Mouse (Mus musculus): ENCODE data around the gene Dact3.

Gene Dact3

GRCm38 (mm10) chr7:16875310-16875325 lies at the start of gene Dact3:
TSS of gene Dact3 (plus strand) at chr7:16875317.
- no peak for DNase-seq

- DNase-seq = peak; percentile 44 to 54
Observed at GRCm38 (mm10) chr7:16825785-16826184, 49.3 kb upstream of the Dact3 start.

GRCm38 (mm10) chr7:16826571-16826970 lies 48.5 kb upstream of the Dact3 start:
- DNase-seq = no peak

- DNase-seq = no peak
Observed at GRCm38 (mm10) chr7:16827274-16827673, 47.8 kb upstream of the Dact3 start.

- DNase-seq = peak; percentile 40 to 53
Observed at GRCm38 (mm10) chr7:16830449-16830848, 44.7 kb upstream of the Dact3 start.

- no peak for DNase-seq
Observed at GRCm38 (mm10) chr7:16837916-16838803, 37.0 kb upstream of the Dact3 start.

- no peak for DNase-seq
Observed at GRCm38 (mm10) chr7:16838804-16839426, 36.2 kb upstream of the Dact3 start.

- no peak for DNase-seq
Observed at GRCm38 (mm10) chr7:16839427-16840108, 35.5 kb upstream of the Dact3 start.

- no peak for DNase-seq
Observed at GRCm38 (mm10) chr7:16840109-16840491, 35.0 kb upstream of the Dact3 start.

GRCm38 (mm10) chr7:16841078-16841477 lies 34.0 kb upstream of the Dact3 start:
- DNase-seq = no peak

- DNase-seq = no peak
Observed at GRCm38 (mm10) chr7:16841561-16842560, 33.3 kb upstream of the Dact3 start.

GRCm38 (mm10) chr7:16842645-16843063 lies 32.5 kb upstream of the Dact3 start, which contains the start of gene Prkd2:
TSS of gene Prkd2 (plus strand) at chr7:16842902.
- DNase-seq = peak; percentile 95 to 96

GRCm38 (mm10) chr7:16843441-16844171 lies 31.5 kb upstream of the Dact3 start:
- peak; percentile 35 to 49 for DNase-seq

- DNase-seq = peak; percentile 23 to 32
Observed at GRCm38 (mm10) chr7:16844696-16845071, 30.4 kb upstream of the Dact3 start.

GRCm38 (mm10) chr7:16845072-16845819 lies 29.9 kb upstream of the Dact3 start:
- peak; percentile 60 to 69 for DNase-seq

- peak in 1 of 2 experiments; percentile 43 for DNase-seq
Observed at GRCm38 (mm10) chr7:16845820-16846167, 29.3 kb upstream of the Dact3 start.

- no peak for DNase-seq
Observed at GRCm38 (mm10) chr7:16846775-16847174, 28.3 kb upstream of the Dact3 start.

GRCm38 (mm10) chr7:16847507-16847906 lies 27.6 kb upstream of the Dact3 start:
- DNase-seq = no peak

- DNase-seq = peak in 1 of 2 experiments; percentile 78
Observed at GRCm38 (mm10) chr7:16848579-16848978, 26.5 kb upstream of the Dact3 start.

GRCm38 (mm10) chr7:16851636-16852035 lies 23.5 kb upstream of the Dact3 start:
- no peak for DNase-seq

- peak; percentile 38 to 56 for DNase-seq
Observed at GRCm38 (mm10) chr7:16853302-16853831, 21.8 kb upstream of the Dact3 start.

Measured in kidney, postnatal 36 days (tissue).